Mouse (Mus musculus) brain, adult 2 months (tissue): ENCODE results near the gene Rtp4.

Experiments used
- DNase-seq: peaks from one replicate; pipeline ENCODE4 v3.0.0; 2011; ENCODE audit warnings: low read depth, low spot score

Gene Rtp4

GRCm38 (mm10) chr16:23520235-23520871, at the start of gene Rtp4, which contains the start of gene Masp1:
Gene Rtp4 (plus strand): TSS chr16:23520291.
Gene Masp1 (minus strand): TSS chr16:23520815.
- peak; percentile 73 for DNase-seq

GRCm38 (mm10) chr16:23471551-23471950, 48.5 kb upstream of the Rtp4 start:
- DNase-seq, result no peak

GRCm38 (mm10) chr16:23472046-23472445, 48.0 kb upstream of the Rtp4 start:
- no peak for DNase-seq

- DNase-seq, result no peak
Observed at GRCm38 (mm10) chr16:23475651-23476050, 44.4 kb upstream of the Rtp4 start.

GRCm38 (mm10) chr16:23476598-23476997, 43.5 kb upstream of the Rtp4 start:
- no peak for DNase-seq

- DNase-seq, result no peak
Observed at GRCm38 (mm10) chr16:23479872-23480603, 40.1 kb upstream of the Rtp4 start.

- DNase-seq, result no peak
Observed at GRCm38 (mm10) chr16:23482218-23482617, 37.9 kb upstream of the Rtp4 start.

- no peak for DNase-seq
Observed at GRCm38 (mm10) chr16:23482846-23483245, 37.2 kb upstream of the Rtp4 start.

GRCm38 (mm10) chr16:23483292-23483691, 36.8 kb upstream of the Rtp4 start:
- no peak for DNase-seq

GRCm38 (mm10) chr16:23492783-23493182, 27.3 kb upstream of the Rtp4 start:
- peak; percentile 33 for DNase-seq

- DNase-seq, result peak; percentile 45
Observed at GRCm38 (mm10) chr16:23496245-23496924, 23.7 kb upstream of the Rtp4 start.

- DNase-seq, result peak; percentile 35
Observed at GRCm38 (mm10) chr16:23497440-23497839, 22.7 kb upstream of the Rtp4 start.

GRCm38 (mm10) chr16:23497881-23498280, 22.2 kb upstream of the Rtp4 start:
- DNase-seq, result no peak

GRCm38 (mm10) chr16:23498691-23499131, 21.4 kb upstream of the Rtp4 start:
- peak; percentile 74 for DNase-seq

GRCm38 (mm10) chr16:23500558-23500957, 19.5 kb upstream of the Rtp4 start:
- DNase-seq, result no peak

- DNase-seq, result no peak
Observed at GRCm38 (mm10) chr16:23501288-23501687, 18.8 kb upstream of the Rtp4 start.

GRCm38 (mm10) chr16:23502478-23502877, 17.6 kb upstream of the Rtp4 start:
- DNase-seq, result no peak

GRCm38 (mm10) chr16:23503351-23503750, 16.7 kb upstream of the Rtp4 start:
- DNase-seq, result no peak

- DNase-seq, result no peak
Observed at GRCm38 (mm10) chr16:23504320-23504744, 15.8 kb upstream of the Rtp4 start.

- peak; percentile 63 for DNase-seq
Observed at GRCm38 (mm10) chr16:23505904-23506687, 14.0 kb upstream of the Rtp4 start.

GRCm38 (mm10) chr16:23511166-23511935, 8.7 kb upstream of the Rtp4 start:
- DNase-seq, result no peak
